8 mouse cellular contexts compared by ENCODE assay signal in genomic region chr13:101760001-101760687, GRCm38 (mm10). TPM values are rescaled to one million over a fixed set of nuclear protein-coding genes. Genes with fewer than 3 reads are reported as not detected.
DNase-seq lines count a peak whose midpoint lies in the region; ATAC-seq lines count a peak whose summit lies in the region.

No protein-coding gene starts in this region.

- no peak overlapping the region for H3K9ac ChIP-seq in stomach, embryonic 15.5 days

- peak; percentile 96 for DNase-seq in heart, adult 11 months
- no peak for DNase-seq in heart, postnatal 36 days
- peak; percentile 43 for DNase-seq in testis, postnatal 14 days (ENCODE audit: low spot score)
- DNase-seq in testis, postnatal 10 days (ENCODE audit: low spot score): no peak
- no peak for DNase-seq in frontal cortex, postnatal 36 days (ENCODE audit: low spot score in 2 of 2)
- no peak for DNase-seq in cerebellum, adult 8-10 months

- peak overlapping the region; percentile 51; the same call in 1 of the 2 replicates for H3K27ac ChIP-seq in stomach, embryonic 15.5 days

- H3K27me3 ChIP-seq in stomach, embryonic 15.5 days (replicated peaks): no peaks in the 10 kb centered on the region

- H3K4me2 ChIP-seq in stomach, embryonic 15.5 days: peak overlapping the region; percentile 27

- no peaks in the 10 kb centered on the region for H3K9me3 ChIP-seq in stomach, embryonic 15.5 days

- peaks cover 21% of the 10 kb centered on the region for H3K36me3 ChIP-seq in stomach, embryonic 15.5 days

- no peak overlapping the region for H3K4me3 ChIP-seq in stomach, embryonic 15.5 days (replicated peaks)

- peaks cover 71% of the 10 kb centered on the region for H3K4me1 ChIP-seq in stomach, embryonic 15.5 days

- intact Hi-C loops in heart, postnatal 36 days (cut with DNase I): no loop called here

- WGBS in stomach, embryonic 15.5 days: 32% methylated on average over 8 of the region's 8 CpGs

- ATAC-seq in inflammation-experienced regulatory T-cells, adult 6 months: peak; percentile 37
- peak; percentile 35; the same call in 1 of the 2 replicates for ATAC-seq in stomach, embryonic 15.5 days (ENCODE audit: insufficient read depth, low FRiP score, low read depth)

RNA-seq across cellular contexts. Expression of gene Pik3r1, which starts 7.9 kb away (rescaled TPM):
- total RNA-seq in heart, postnatal 36 days (2021): 100 to 1,000 TPM; 102 to 142 TPM
- 10 to 100 TPM; 78.0 to 94.8 (median 90.1) TPM for polyA plus RNA-seq in inflammation-experienced regulatory T-cells, adult 6 months (2017; shearing (Covaris generic))
- 49.6 and 55.0 TPM in 2 replicates for polyA plus RNA-seq in stomach, embryonic 15.5 days (2015; fragmentation: Nextera tagmentation; extraction: Ambion mirVana)

Comparison
In these comparisons a context has a peak if more than half of its experiments do, and no peak if none do; other contexts are left out.
1. DNase-seq: peak in heart, adult 11 months (single experiment) and testis, postnatal 14 days (single experiment); none in heart, postnatal 36 days (0 of 2), testis, postnatal 10 days (single experiment), frontal cortex, postnatal 36 days (0 of 2) and cerebellum, adult 8-10 months (single experiment).